ENCODE assay signal across 19 mouse cellular contexts in genomic region chr16:93535151-93535853, GRCm38 (mm10).
DNase-seq lines count a peak whose midpoint lies in the region; ATAC-seq and TF ChIP-seq lines count a peak whose summit lies in the region.
"Had no signal": no experiment of that assay in that cellular context is flagged by ENCODE, and none has a peak within 500 bp of the region (broad histone marks: within the 10 kb centered on the region; RNA-seq: fewer than 3 reads in every experiment).

No protein-coding gene starts in this region.

- no peak overlapping the region for H3K4me2 ChIP-seq in lung, postnatal 0 days (replicated peaks; ENCODE audit: low read depth, low read length)
- no peak overlapping the region for H3K4me2 ChIP-seq in stomach, postnatal 0 days (replicated peaks; ENCODE audit: low read depth)
- H3K4me2 ChIP-seq: heart, embryonic 12.5 days; hindbrain, embryonic 13.5 days had no signal

- no peak overlapping the region for H3K4me3 ChIP-seq in lung, postnatal 0 days (ENCODE audit: low read depth, low read length)
- H3K4me3 ChIP-seq in stomach, postnatal 0 days (ENCODE audit: low read depth, low read length), result no peak overlapping the region
- no peak overlapping the region for H3K4me3 ChIP-seq in hindbrain, embryonic 10.5 days
- H3K4me3 ChIP-seq: embryonic facial prominence, embryonic 10.5 days; erythroblast, embryonic 14.5 days; forebrain, embryonic 10.5 days; heart, adult 2 months; heart, embryonic 12.5 days; hindbrain, embryonic 13.5 days had no signal

- WGBS in lung, postnatal 0 days, result 57% methylated on average over 6 of the region's 6 CpGs
- 63% methylated on average over 6 of the region's 6 CpGs for WGBS in stomach, postnatal 0 days
- WGBS in hindbrain, embryonic 10.5 days, result 78% methylated on average over 6 of the region's 6 CpGs

- DNase-seq in adrenal gland, postnatal 14 days, result peak; percentile 18
- no peak for DNase-seq in adrenal gland, adult 2 months
- peak; percentile 38 for DNase-seq in lung, postnatal 0 days (ENCODE audit: low spot score)
- no peak for DNase-seq in lung, postnatal 14 days
- DNase-seq in adipocyte (ENCODE audit: low spot score), result peak; percentile 40
- DNase-seq in stomach, postnatal 0 days (ENCODE audit: low spot score), result no peak
- DNase-seq in hindbrain, embryonic 10.5 days (ENCODE audit: low spot score), result no peak
- DNase-seq: cerebellum, adult 2 months; gastrocnemius, postnatal 10 days; heart, adult 2 months; kidney, adult 11 months had no signal

- no peaks in the 10 kb centered on the region for H3K27me3 ChIP-seq in lung, postnatal 0 days (replicated peaks; ENCODE audit: insufficient read depth, low read length)
- no peaks in the 10 kb centered on the region for H3K27me3 ChIP-seq in stomach, postnatal 0 days (ENCODE audit: control insufficient read depth, insufficient read depth, low read length)
- H3K27me3 ChIP-seq in hindbrain, embryonic 10.5 days (ENCODE audit: insufficient read depth, poor library complexity, severe bottlenecking), result no peaks in the 10 kb centered on the region
- H3K27me3 ChIP-seq: hindbrain, embryonic 13.5 days had no signal

- no peak for TF ChIP-seq CTCF in lung, postnatal 0 days (IDR thresholded peaks at IDR 0.05)
- no peak for TF ChIP-seq CTCF in stomach, postnatal 0 days (IDR thresholded peaks at IDR 0.05; ENCODE audit: low read depth)

- no peak for TF ChIP-seq EP300 in lung, postnatal 0 days (IDR thresholded peaks at IDR 0.05)
- TF ChIP-seq EP300 in stomach, postnatal 0 days (optimal IDR thresholded peaks at IDR 0.05), result no peak

- peak; percentile 43 for ATAC-seq in lung, postnatal 0 days
- peak; percentile 67 for ATAC-seq in stomach, postnatal 0 days (ENCODE audit: low FRiP score, low TSS enrichment)
- no peak for ATAC-seq in CD4-positive, CD25-positive, alpha-beta regulatory T cell, adult 4 months
- ATAC-seq: forebrain, embryonic 14.5 days; hindbrain, postnatal 0 days had no signal

- H3K9ac ChIP-seq in lung, postnatal 0 days (replicated peaks; ENCODE audit: low read depth), result no peak overlapping the region
- no peak overlapping the region for H3K9ac ChIP-seq in stomach, postnatal 0 days (ENCODE audit: low read length)
- H3K9ac ChIP-seq: heart, embryonic 12.5 days; hindbrain, embryonic 13.5 days had no signal

- H3K9me3 ChIP-seq in lung, postnatal 0 days (ENCODE audit: low read length), result no peaks in the 10 kb centered on the region
- H3K9me3 ChIP-seq in stomach, postnatal 0 days (ENCODE audit: control insufficient read depth, low read length), result no peaks in the 10 kb centered on the region
- H3K9me3 ChIP-seq in hindbrain, embryonic 10.5 days, result no peaks in the 10 kb centered on the region
- H3K9me3 ChIP-seq: embryonic facial prominence, embryonic 10.5 days; forebrain, embryonic 10.5 days; heart, embryonic 12.5 days; hindbrain, embryonic 13.5 days had no signal

- H3K36me3 ChIP-seq in lung, postnatal 0 days (ENCODE audit: insufficient read depth, low read length), result no peaks in the 10 kb centered on the region
- H3K36me3 ChIP-seq in stomach, postnatal 0 days (ENCODE audit: control insufficient read depth, insufficient read depth, low read length), result no peaks in the 10 kb centered on the region
- H3K36me3 ChIP-seq in hindbrain, embryonic 10.5 days, result no peaks in the 10 kb centered on the region
- H3K36me3 ChIP-seq: embryonic facial prominence, embryonic 10.5 days; forebrain, embryonic 10.5 days; heart, embryonic 12.5 days; hindbrain, embryonic 13.5 days had no signal

- no peaks in the 10 kb centered on the region for H3K4me1 ChIP-seq in lung, postnatal 0 days (ENCODE audit: insufficient read depth, low read depth, low read length)
- H3K4me1 ChIP-seq in stomach, postnatal 0 days (replicated peaks; ENCODE audit: control insufficient read depth, insufficient read depth), result no peaks in the 10 kb centered on the region
- peaks cover 7% of the 10 kb centered on the region; the same call in 1 of the 2 replicates for H3K4me1 ChIP-seq in hindbrain, embryonic 10.5 days (replicated peaks)
- H3K4me1 ChIP-seq: hindbrain, embryonic 13.5 days had no signal

- H3K27ac ChIP-seq in lung, postnatal 0 days (ENCODE audit: low read length), result no peak overlapping the region
- peak overlapping the region; percentile 65 for H3K27ac ChIP-seq in stomach, postnatal 0 days (replicated peaks)
- H3K27ac ChIP-seq in hindbrain, embryonic 10.5 days, result no peak overlapping the region
- H3K27ac ChIP-seq: embryonic facial prominence, embryonic 10.5 days; forebrain, embryonic 10.5 days; heart, adult 2 months; hindbrain, embryonic 13.5 days; hindbrain, postnatal 0 days had no signal

Comparison
In these comparisons a context has a peak if more than half of its experiments do, and no peak if none do; other contexts are left out.
1. DNase-seq: peak in adrenal gland, postnatal 14 days (single experiment), lung, postnatal 0 days (single experiment) and adipocyte (single experiment); none in adrenal gland, adult 2 months (single experiment), lung, postnatal 14 days (single experiment), stomach, postnatal 0 days (single experiment) and hindbrain, embryonic 10.5 days (single experiment).